Mouse (Mus musculus): ENCODE measurements around the gene Nlrx1.

Nlrx1 gene

DNA sequence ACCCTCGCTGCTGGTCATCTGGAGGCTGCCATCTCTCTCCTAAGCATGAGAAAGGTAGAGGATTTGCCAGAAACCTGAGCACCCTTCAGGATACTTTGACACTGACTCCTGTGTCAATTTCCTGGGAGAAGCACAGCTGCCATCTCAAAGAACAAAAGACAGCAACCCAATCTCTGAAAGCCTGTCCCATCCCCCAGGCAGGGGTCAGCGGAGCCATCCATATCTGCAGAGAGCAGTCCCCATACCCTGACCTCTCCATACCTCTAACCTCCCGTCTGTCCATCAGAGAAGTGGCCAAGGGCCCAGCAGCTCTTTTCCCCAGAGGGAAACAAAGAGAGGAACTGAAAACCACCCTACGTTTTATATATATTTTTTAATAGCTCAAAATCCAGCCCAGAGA is 31.8 kb downstream of the Nlrx1 start:
- in situ Hi-C loops (cut with MseI, MboI): no loop called here

DNA sequence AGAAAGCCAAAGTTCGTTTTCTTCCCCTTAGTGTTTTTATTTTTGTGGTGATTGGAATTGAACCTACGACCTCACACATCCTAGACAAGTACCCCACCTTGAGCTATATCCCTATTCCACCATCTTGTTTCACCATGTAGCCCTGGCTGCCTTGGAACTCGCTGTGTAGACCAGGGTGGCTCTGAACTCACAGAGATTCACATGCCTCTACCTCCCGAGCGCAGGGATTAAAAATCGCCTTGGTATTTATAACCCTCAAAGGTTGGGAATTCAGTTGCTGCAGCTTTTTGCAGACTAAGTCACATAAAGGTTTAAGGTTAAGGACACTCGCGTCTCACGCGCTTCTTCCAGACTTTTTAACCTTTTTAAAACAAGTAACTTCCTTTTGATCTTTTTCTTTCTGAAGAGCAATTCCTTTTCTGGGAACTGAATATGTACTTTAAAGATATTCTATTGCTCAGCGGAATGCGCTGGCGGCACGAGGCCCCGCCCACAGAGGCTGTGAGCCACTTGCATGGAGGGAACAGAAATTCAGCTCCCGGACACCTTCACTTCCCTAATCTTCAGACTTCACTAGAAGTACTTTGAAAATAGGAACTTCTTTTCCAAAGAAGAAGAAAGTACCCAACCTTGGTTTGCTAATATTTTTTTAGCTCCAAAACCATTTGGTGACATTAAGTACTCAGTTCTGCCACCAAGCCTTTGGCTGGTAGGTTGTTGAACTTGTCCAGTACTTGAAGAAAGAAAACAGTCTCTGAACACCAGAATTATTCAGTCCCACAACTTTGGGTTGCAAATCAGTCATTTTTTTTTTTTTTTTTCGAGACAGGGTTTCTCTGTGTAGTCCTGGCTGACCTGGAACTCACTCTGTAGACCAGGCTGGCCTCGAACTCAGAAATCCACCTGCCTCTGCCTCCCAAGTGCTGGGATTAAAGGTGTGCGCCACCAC is 33.6 kb downstream of the Nlrx1 start:
- in situ Hi-C loops (cut with MseI, MboI): no loop called here

DNA sequence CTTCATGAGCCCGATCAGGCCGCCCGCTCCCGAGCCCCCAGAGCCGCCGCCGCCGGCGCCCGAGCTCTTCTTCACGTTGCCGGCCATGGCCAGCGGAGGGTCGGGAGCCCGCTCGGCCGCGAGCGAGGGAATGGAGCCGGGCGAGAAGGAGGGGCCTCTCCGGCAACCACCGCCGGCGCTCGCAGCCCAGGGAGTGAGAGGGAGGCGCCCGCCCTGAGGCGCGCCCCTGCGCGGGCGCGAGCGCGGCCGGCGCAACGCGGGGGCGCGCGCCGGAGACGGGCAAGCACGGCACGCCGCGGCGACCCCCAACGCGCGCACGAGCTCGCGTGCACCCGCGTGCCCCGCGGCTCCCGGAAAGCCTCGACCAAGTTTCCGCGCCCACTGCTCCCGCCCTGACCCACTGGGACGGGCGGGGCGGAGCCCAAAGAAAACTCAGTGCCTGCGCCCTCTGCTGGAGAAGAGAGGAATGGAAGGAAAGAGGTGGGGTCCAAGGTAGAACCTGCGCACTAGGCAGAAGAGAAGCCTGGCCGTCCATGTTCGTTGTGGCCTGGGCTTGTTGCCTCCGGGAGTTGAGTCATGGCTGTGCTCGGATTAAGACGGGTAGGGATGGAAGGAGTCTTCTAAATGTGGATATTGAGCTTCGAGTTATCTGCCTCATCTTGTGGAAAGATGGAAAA is 34.5 kb downstream of the Nlrx1 start, which contains the start of gene Cbl:
Gene Cbl, minus strand, starts transcription at position 248 of the 677 bp plus-strand sequence.
- in situ Hi-C loops (cut with MseI, MboI): no loop called here

DNA sequence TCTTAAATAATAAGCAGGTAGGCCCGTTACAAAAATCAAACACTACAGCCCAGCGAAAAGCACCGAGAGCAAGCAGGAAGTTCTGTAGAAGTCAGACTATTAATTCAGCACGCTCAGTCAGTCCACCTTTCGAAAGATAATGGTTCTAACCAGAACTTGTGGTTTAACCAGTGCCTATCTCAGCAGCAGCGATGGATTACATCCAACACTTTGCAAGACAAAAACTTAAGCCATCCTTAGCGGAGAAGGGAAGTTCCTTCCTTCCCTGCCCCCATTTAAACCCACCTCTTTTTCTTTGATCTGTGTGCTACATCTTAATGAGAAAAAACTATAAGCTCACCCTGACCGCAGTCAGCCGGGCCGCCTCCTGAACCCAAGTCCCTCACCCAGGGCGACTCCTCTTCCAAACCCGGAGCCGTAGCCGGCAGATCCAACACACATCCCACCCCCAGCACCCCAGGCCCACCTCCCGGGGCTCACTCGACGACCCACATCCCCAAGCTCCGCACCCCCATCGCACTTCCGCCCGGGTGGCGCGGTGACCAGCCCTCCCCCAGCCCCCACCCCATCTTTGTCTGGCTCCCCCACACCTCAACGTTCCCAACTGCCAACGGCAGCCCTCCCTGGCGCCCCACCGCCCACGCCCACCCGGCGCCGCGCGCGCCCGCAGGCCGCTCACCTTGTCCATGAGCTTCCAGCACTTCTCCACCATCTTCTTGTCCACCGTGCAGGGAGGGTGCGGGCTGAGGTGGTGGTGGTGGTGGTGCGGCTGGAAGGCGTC is 35.2 kb downstream of the Nlrx1 start:
- in situ Hi-C loops (cut with MseI, MboI): no loop called here

DNA sequence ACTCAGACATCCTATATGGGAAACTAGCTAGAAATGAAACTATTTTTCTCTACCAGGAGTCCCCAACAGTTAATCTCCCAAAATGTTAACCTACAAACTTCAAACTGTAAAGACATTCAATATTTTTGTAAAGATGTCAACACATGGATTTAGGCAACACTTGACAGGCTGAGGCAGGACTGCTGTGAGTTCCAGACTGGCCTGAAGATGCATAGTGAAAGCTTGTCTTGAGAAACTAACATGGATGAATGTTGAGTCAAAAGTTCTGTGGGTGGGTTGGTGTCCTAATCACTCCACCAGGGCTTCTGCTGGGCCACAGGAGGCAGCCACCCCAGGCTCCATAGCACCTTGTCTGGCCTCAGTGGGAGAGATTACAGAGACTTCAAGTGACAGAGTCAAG is 36.8 kb downstream of the Nlrx1 start:
- in situ Hi-C loops (cut with MseI, MboI): no loop called here

DNA sequence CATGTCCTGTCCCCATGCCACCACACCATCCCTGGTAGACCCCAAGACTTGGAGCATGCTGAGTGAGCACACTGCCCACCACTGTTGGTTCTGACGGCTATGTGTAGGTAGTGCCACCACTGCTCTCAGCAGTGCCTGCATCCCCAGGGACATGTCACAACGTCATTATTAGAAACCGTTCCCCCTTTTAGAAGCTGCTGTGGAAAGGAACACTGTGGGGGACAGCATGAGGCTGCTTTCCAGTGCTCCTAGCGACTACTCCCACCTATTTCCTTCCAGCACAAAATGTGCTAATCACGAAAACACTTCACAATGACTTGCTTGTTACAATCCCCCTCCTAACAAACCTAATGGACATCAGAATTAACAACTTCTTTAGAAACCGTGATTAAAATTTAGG is 42.4 kb downstream of the Nlrx1 start:
- in situ Hi-C loops (cut with MseI, MboI): no loop called here

DNA sequence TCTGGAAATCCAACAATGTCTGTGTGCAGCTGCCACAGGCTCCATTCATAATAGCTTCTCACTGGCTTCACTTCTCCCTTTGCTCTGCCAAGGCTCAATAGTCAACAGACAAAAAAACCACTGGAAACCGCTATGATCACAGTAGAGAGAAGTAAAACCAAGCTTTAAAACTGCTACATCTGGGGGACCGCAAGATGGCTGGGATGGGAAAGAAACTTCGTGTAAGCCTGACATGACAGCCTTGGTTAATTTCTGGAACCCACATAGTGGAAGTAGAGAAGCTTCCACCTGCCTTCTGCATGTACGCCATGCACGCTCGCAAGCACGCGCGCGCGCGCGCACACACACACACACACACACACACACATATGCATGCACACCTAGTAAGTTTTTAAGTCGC is 54.9 kb downstream of the Nlrx1 start:
- in situ Hi-C loops (cut with MseI, MboI): no loop called here

DNA sequence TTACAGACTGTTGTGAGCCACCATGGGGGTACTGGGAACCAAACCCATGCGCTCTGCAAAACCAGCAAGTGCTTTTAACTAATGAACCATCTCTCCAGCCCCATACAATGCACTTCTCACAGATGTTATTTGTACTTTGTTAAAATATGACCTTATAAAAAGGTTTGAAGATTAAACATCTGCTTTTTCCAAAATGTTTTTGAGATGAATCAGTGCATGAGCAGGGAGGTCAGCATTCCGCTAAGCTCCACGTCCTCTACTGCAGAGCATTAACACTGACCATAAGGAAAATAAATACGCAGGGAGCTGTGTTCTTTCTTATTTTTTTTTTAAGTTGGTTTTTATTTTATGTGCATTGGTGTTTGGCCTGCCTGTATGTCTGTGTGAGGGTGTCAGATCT is 56.0 kb downstream of the Nlrx1 start:
- in situ Hi-C loops (cut with MseI, MboI): no loop called here

DNA sequence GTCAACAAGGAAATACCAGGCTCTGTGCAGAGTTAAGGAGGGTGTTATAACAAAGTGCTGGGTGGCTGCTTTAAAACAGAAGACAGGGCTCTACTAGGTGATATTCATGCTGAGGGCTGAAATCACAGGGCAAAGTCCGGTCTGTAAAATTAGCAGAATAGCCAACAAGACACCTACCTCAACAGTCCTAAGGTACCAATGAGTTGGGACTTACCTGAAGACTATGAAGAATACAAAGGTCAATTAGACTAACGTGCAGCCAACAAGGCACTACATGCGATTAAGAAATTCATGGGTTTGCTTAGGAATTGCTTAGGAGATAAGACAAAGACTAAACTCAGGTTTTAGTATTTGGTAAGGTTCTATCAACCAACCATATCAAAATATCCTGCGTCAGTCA is 59.0 kb downstream of the Nlrx1 start:
- in situ Hi-C loops (cut with MseI, MboI): no loop called here

DNA sequence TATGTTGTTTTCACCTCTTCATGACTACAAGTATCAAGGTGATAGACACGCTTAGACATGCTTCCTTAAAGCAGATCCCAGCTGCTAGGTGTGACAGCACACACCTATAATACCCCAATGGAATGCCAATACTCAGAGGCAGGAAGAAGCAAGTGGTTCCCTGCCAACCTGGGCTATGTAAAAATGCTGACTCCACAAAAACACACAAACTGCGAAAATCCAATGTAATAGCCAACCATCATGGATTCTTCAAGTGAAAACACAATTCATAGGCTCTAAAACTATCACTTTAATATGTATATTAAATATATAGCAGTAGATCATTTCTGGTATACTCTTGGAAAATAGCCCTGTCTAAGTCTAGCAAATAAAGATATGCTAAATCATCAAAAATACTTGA is 60.6 kb downstream of the Nlrx1 start:
- in situ Hi-C loops (cut with MseI, MboI): no loop called here
